Mouse (Mus musculus) adrenal gland, postnatal 36 days (tissue): ENCODE measurements around the gene Stk38l. TPM values are rescaled to one million over a fixed set of nuclear protein-coding genes. Genes with fewer than 3 reads are reported as not detected.

Source experiments
- total RNA-seq, 2 experiments: library from RNA; stranded (reverse); gene quantifications; 2 replicates each; pipeline ENCODE4 v1.2.3; 2021

Gene Stk38l
- total RNA-seq, 2 experiments from 2014 or later = 17.7 to 22.4 TPM

Other genes starting within 250 kb of the Stk38l start
- 10 to 100 TPM; 38.2 to 47.8 TPM for gene Itpr2, start 222.8 kb upstream of the Stk38l start, total RNA-seq
- 100 to 1,000 TPM; 100 to 113 TPM for gene Fgfr1op2, start 147.8 kb upstream of the Stk38l start, total RNA-seq
- 10 to 100 TPM; 32.1 to 37.3 TPM for gene Ints13, start 147.2 kb upstream of the Stk38l start, total RNA-seq
- gene Med21, start 82.4 kb upstream of the Stk38l start, total RNA-seq = 10 to 100 TPM; 64.9 to 68.6 TPM
- 10 to 100 TPM; 35.0 to 46.7 TPM for gene Tm7sf3, start 82.2 kb upstream of the Stk38l start, total RNA-seq
- 1 to 10 TPM; 1.7 to 2.7 TPM for gene Arntl2, start 71.1 kb downstream of the Stk38l start, total RNA-seq
- not detected for gene Smco2, start 125.1 kb downstream of the Stk38l start, total RNA-seq
- 100 to 1,000 TPM in 1 of 2 experiments, 10 to 100 TPM in 1; 97.4 to 115 TPM for gene Ppfibp1, start 163.5 kb downstream of the Stk38l start, total RNA-seq
- not detected for gene 1700034J05Rik, start 229.4 kb downstream of the Stk38l start, total RNA-seq